Mouse (Mus musculus) heart, adult 2 months (tissue): Measurements from ENCODE around the gene Lrrc56.

Source experiments
- CTCF ChIP-seq: fragments of 200-600 bp; IDR thresholded peaks from 2 replicates; pipeline ENCODE4 v1.8.1; 2022; ENCODE audit warnings: antibody characterized with exemption, mild to moderate bottlenecking, moderate library complexity
- POLR2A ChIP-seq: fragments of 200-500 bp; IDR thresholded peaks from 2 replicates; pipeline ENCODE4 v1.6.1; 2011; ENCODE audit warnings: mild to moderate bottlenecking, low read depth, low read length, control low read depth; ENCODE audit not compliant: insufficient read depth

DNA sequence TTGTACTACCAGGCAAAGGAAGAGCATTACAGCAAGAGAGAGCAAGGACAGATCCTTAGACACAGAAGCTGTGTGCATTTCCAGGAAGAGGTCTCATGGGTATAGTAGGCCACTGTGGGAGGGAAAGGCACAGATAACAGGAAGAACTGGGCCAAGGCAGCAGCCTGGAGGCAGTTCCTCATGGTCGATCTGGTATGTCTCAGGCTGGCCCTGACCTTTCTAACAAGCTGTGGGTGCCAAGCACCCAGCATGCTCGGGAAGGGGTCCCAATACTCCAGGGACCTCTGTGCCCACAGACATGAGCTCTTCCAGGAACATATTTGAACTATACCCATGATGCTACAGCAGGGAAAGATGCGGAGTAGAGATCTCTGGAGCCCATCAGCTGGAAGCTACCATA is 10.6 kb downstream of the Lrrc56 start:
- TF ChIP-seq CTCF (no peak), POLR2A (no peak)
